ENCODE assay signal across 22 mouse cellular contexts in the genomic region with DNA sequence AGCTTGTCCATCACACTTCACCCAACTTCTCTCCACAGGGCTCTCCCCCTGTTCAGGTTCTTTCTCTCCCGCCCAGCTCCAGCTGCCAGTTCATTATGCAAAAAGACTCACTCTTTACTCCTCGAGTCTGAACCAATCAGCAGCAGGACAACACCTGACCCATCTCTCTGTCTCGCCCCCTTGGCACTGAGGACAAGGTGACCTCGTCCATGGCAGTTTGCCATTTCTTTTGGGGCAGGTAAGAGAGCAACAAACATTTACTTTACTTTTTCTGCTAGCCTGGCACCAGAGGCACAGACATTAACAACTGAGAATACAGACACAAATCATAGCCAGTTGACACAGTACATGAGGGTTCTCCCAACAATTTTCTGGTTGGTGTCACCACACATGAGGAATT. TPM values are rescaled to one million over a fixed set of nuclear protein-coding genes. Genes with fewer than 3 reads are reported as not detected.
A peak's percentile ranks its signal among the peaks of the same experiment; 100 is the strongest.
DNase-seq lines count a peak whose midpoint lies in the region; ATAC-seq and TF ChIP-seq lines count a peak whose summit lies in the region.
"Had no signal": no experiment of that assay in that cellular context is flagged by ENCODE, and none has a peak within 500 bp of the region (broad histone marks: within the 10 kb centered on the region; RNA-seq: fewer than 3 reads in every experiment).

No protein-coding gene starts in this region.

- H3K9ac ChIP-seq in liver, postnatal 0 days (replicated peaks), result no peak overlapping the region
- H3K9ac ChIP-seq: embryonic facial prominence, embryonic 12.5 days; embryonic facial prominence, embryonic 15.5 days; forebrain, postnatal 0 days; hindbrain, embryonic 13.5 days had no signal

- no peaks in the 10 kb centered on the region; the same call in none of the 2 replicates for H3K36me3 ChIP-seq in liver, postnatal 0 days (replicated peaks; ENCODE audit: insufficient read depth, low read length)
- H3K36me3 ChIP-seq: embryonic facial prominence, embryonic 15.5 days had no signal

- H3K4me3 ChIP-seq in liver, postnatal 0 days (ENCODE audit: low read depth, low read length), result no peak overlapping the region
- H3K4me3 ChIP-seq: embryonic facial prominence, embryonic 12.5 days; embryonic facial prominence, embryonic 15.5 days; gastrocnemius, adult 2 months; hindbrain, embryonic 10.5 days; hindbrain, embryonic 13.5 days had no signal

- no peak overlapping the region for H3K27ac ChIP-seq in liver, postnatal 0 days (ENCODE audit: low read depth)
- H3K27ac ChIP-seq: embryonic facial prominence, embryonic 12.5 days; embryonic facial prominence, embryonic 15.5 days; gastrocnemius, adult 2 months; hindbrain, embryonic 10.5 days; hindbrain, embryonic 13.5 days had no signal

- peak; percentile 95 for ATAC-seq in liver, postnatal 0 days
- ATAC-seq in megakaryocyte progenitor cell, adult 5-6 weeks (replicated peaks; ENCODE audit: poor library complexity), result no peak
- ATAC-seq: CD4-positive, CD25-positive, alpha-beta regulatory T cell, adult 4 months; forebrain, embryonic 14.5 days; forebrain, postnatal 0 days; hindbrain, embryonic 16.5 days had no signal

- no peak for TF ChIP-seq CTCF in liver, postnatal 0 days (IDR thresholded peaks at IDR 0.05; ENCODE audit: low read depth)

- no peak overlapping the region for H3K4me2 ChIP-seq in liver, postnatal 0 days (ENCODE audit: low read depth, low read length)
- H3K4me2 ChIP-seq: embryonic facial prominence, embryonic 12.5 days; embryonic facial prominence, embryonic 15.5 days; heart, embryonic 11.5 days; hindbrain, embryonic 13.5 days had no signal

- 74% methylated on average over 4 of the region's 4 CpGs for WGBS in liver, postnatal 0 days (ENCODE audit: insufficient replicate concordance)

- no peaks in the 10 kb centered on the region for H3K9me3 ChIP-seq in liver, postnatal 0 days (ENCODE audit: low read length)
- H3K9me3 ChIP-seq: embryonic facial prominence, embryonic 12.5 days; embryonic facial prominence, embryonic 15.5 days; hindbrain, embryonic 10.5 days; hindbrain, embryonic 13.5 days had no signal

- peak; percentile 78 for DNase-seq in heart, adult 11 months
- DNase-seq in heart, postnatal 4 days, result no peak
- peak; percentile 14 to 34 for DNase-seq in kidney, postnatal 25 days
- DNase-seq in kidney, adult 8-10 months, result no peak
- peak; percentile 75 for DNase-seq in liver, postnatal 0 days
- no peak for DNase-seq in liver
- DNase-seq: adrenal gland, adult 8-10 months; adrenal gland, postnatal 25 days; cerebellum, adult 11-12 months; cerebellum, adult 9-10 months; forebrain, postnatal 0 days; gastrocnemius, adult 2 months; gastrocnemius, postnatal 25 days had no signal

- no peaks in the 10 kb centered on the region for H3K4me1 ChIP-seq in liver, postnatal 0 days (ENCODE audit: insufficient read depth)
- H3K4me1 ChIP-seq: embryonic facial prominence, embryonic 12.5 days; embryonic facial prominence, embryonic 15.5 days; hindbrain, embryonic 10.5 days; hindbrain, embryonic 13.5 days had no signal

- no peaks in the 10 kb centered on the region for H3K27me3 ChIP-seq in liver, postnatal 0 days (ENCODE audit: insufficient read depth, low read length)
- H3K27me3 ChIP-seq: embryonic facial prominence, embryonic 12.5 days; embryonic facial prominence, embryonic 15.5 days; hindbrain, embryonic 13.5 days had no signal

- TF ChIP-seq EP300 in liver, postnatal 0 days (IDR thresholded peaks at IDR 0.05; ENCODE audit: low read depth), result no peak

RNA-seq across cellular contexts. Expression of gene Lnpk, which starts 8.8 kb away (rescaled TPM):
- total RNA-seq in heart, postnatal 4 days (2021), result 10 to 100 TPM; 20.8 to 21.3 TPM
- 9.6 and 11.1 TPM in 2 replicates for polyA plus RNA-seq in liver, postnatal 0 days (2015; fragmentation: Nextera tagmentation; extraction: Ambion mirVana)
- 30.8 and 34.9 TPM in 2 replicates for total RNA-seq in megakaryocyte progenitor cell, adult 5-6 weeks (2015)
- 42.6 and 42.8 TPM in 2 replicates for total RNA-seq in megakaryocyte progenitor cell, adult 5-6 weeks (2017)

Comparison
In these comparisons a context has a peak if more than half of its experiments do, and no peak if none do; other contexts are left out.
1. DNase-seq: peak in heart, adult 11 months (single experiment), kidney, postnatal 25 days (2 of 2) and liver, postnatal 0 days (single experiment); none in heart, postnatal 4 days (single experiment), kidney, adult 8-10 months (0 of 2) and liver (single experiment).